Mouse (Mus musculus): Measurements from ENCODE around the gene Aox3. TPM values are rescaled to one million over a fixed set of nuclear protein-coding genes. Genes with fewer than 3 reads are reported as not detected.

Gene Aox3
- total RNA-seq, 2 experiments from 2014 or later: 0.14 to 0.26 TPM

DNA sequence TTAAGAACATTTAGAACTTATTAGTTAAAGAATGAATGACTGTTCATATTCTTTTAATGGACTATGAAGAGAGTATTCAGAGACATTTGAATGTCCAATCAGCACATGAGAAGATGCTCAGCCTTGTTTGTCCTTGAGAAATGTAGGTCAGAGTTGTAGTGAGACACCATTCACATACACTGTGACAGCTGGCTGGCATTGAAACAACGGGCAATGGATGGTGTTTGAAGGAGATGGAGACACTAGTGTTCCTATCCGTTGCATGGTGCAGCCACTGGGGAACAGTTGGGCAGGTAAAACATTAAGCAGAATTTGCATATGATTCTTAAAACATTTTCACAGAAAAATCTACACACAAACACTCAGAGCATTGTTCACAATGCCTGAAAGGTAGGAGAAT is 5.9 kb upstream of the Aox3 start:
- DNase-seq: no peak

DNA sequence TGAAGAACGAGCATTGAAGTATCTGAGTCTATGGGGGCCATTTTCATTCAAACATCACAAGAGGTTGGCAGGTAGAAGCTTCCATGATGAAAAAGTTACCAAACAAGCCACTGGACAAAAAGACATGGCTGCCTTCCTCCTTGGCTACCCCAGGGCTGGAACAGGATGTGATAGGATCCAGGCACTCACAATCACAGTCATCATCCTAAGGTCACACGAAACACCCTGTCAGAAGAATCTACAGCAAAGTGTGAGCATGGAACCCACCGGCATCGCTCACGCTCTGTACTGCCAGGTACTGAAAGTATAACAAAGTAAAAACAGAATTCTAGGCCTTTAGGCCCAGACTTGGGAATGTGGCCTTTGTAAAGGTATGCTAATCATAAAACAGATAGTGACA is 2.7 kb upstream of the Aox3 start:
- DNase-seq: no peak

DNA sequence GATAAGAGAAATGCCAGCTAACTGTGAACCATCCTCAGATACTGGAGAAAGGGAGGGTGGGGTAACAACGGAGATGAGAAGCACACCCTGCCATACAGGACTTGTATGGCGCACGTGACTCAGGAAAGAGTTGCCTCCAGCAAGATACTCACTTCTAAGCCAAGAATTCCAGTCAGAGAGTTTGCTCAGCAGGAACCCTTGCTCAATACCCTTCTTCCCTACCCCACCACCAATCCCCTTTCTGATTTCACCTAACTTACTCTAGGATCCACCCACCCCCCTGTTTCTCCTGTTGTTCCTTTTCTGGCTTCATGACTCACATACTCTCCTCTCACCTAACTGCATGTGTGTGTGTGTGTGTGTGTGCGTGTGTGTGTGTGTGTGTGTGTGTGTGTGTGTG is 1.6 kb upstream of the Aox3 start:
- no peak for DNase-seq

DNA sequence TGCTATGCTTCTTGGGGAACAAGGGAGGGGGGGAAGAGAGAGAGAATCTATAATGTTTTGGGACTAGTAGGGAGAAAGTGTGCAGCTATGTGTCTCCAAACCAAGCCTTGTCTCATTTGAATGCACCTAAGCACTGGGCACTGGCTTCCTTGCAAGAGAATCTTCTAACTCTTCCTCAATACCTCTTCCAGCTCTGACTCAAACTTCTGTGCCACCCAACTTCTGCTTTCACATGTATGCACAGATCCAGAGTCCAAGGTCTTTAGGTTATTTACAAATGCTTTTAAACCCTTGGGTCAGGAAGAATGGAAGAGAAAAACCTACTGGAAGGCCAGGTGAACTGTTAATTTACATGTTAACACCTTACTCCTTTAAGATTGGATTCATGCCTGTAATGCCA is 511 bp downstream of the Aox3 start:
- DNase-seq: no peak

DNA sequence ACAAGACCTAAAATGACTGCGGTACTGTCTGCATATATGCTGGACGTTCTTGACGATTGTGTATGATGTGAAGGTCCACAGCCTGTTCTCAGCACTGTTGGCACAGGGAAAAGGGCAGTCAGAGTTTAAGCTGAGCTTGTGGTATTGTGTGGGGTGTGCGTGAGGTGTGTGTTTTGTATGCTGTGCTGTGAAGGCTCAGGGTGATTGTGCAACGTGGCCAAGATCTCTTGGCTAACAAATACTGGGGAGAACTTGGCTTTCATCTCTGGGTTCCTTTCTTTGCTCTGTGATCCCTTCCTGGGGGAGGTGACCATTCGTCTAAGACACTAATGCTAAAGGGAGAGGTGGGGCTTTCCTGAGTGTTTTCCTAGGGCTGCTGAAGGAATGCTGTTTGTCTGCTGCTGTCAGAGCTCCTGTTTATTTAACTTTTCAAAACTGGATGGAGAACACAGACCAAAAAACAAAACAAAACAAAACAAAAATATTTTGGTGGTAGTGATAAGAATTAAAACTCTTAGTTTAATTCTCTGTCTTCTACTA is 1.2 kb downstream of the Aox3 start:
- DNase-seq: no peak

DNA sequence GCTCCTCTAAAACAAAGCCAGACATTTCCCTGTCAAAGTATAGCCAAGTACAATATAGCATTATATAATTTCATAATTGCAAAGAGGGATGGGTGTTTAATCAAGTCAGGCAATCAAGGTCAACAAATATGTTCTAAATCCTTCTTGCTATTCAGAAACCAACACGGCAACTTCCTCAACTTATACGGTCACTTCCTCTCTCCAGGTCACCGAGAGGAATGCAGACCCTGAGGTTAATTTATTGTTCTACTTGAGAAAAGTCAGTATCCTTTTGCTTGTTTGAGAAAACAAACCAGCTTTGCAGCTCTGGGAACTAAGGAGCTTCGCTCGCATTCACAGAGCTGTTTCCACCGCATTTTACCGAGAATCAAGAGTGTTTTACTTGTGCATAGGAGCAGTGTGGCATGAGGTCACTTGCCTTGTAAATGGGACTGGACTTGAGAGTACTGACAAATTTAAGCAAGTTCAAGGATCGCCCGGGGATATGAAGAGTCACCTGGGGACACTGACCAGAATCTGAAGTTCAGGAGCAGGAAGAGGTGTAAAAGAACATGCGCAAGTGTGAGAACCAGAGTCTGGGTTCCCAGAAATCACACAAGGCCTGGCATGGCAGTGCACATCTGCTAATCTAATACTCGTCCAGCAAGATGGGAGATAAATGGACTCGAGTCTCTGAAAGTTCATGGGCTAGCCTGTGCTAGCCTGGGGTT is 1.9 kb downstream of the Aox3 start:
- no peak for DNase-seq

DNA sequence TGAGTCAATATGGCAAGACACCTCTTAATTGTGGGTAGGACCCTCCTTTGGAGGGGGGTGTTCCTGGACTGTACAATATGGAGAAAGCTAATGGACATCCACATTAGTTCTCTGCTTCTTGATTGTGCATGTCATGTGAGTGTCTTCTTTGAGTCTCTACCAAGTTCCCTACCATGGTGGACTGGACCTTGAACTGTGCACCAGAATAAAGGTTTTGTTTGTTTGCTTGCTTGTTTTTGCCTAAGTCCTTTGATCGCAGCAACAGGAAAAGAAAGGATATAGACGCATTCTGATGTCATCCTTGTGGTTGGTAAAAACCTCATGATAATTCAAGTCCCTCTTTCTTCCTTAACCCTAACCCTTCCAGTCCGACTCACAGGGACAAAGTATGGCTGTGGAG is 5.3 kb downstream of the Aox3 start:
- no peak for DNase-seq

DNA sequence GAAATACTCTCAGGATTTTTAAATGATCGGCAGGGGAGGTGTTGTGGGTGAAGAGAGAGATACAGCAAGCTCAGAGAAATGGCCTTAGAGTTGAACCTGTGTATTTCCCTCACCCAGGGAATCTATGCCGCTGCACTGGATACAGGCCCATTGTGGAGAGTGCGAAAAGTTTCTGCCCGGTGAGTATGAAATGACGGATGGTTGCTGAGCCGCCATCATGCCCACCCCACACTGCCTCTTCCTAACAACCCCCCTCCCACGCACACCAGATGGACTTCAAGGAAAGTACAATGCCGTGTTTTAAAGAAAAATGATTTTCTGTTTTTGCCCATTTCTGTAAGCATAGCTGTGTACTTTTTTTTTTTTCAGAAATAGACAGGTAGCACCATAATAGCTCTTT is 12.0 kb downstream of the Aox3 start:
- DNase-seq: no peak

DNA sequence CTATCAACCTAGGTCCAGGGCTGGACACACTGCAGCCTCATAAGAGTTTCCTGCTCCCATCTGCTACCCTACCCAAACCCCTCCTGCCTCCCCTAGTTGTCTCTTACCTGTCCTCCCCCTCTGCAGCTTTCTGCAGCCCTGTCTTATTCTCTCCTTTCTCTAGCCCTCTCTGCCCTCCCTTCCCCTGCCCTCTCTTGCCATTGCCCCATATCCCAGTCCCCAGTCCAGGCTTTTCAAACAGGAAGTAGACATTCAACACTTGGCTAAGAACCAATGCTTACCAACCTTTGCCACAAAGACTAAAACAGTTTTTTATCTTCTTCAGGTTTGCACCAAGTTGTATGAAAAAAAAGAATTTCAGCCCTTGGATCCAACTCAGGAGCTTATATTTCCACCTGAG is 25.0 kb downstream of the Aox3 start:
- DNase-seq: no peak

DNA sequence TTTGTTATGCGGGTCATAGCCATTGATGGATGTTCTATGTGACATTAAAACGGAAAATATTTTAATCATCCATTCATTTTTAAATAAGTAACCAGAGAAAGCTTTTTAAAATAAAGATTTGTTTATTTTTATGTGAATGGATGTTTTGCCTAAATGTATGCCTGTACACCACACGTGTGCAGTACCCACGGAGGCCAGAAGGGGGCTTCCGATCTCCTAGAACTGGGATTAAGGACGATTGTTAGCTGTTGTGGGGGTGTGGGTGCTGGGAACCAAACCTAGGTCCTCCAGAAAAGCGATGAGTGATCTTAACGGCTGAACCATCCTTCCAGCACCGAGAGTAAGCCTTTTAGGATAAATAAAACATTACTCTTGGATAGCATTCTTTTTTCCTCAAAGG is 26.1 kb downstream of the Aox3 start:
- no peak for DNase-seq

DNA sequence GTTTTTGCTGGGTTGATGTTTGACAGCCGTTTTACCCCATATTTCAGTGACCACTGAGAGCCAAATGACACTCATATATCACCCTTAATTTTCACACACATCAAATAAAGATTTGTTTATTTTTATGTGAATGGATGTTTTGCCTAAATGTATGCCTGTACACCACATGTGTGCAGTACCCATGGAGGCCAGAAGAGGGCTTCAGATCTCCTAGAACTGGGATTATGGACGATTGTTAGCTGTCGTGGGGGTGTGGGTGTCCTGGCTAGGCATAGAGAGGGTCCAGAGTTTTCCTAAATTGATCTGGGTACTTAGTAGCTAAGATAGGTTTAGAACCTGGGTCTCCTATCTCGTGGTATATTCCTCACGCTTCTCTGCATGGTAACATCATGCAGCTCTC is 27.7 kb downstream of the Aox3 start:
- DNase-seq: no peak

DNA sequence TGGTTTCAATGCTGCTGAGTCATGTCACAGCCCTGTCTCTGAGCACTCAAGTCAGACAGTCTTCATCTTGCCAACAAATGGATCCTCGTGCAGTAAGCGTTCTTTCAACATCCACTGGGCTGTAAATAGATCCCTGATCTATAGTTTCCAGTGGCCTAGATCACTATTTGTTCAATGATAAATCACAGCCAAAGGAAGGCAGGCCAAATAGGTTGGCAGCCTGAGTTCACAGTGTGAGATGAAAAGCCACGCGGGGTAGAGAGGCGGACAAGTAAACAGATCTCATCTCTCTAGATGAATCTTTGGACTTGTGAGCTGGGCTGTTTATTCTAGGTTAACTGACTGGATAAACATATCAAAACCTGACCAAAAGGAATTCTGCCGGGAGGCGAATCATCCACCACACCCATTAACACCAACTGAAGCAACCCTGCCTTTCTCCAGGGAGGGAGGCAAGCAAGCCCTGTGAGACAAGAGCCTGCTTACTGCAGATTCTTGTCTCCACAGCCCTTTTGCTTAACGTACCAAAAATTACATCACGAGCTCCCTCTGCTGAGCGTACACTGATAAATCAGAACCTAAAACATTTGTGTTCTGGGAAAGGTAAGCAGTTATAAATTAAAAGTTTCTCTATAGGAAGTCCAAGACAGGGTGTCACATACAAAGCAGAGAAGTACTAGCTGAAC is 31.6 kb downstream of the Aox3 start:
- peak; percentile 14 for DNase-seq

DNA sequence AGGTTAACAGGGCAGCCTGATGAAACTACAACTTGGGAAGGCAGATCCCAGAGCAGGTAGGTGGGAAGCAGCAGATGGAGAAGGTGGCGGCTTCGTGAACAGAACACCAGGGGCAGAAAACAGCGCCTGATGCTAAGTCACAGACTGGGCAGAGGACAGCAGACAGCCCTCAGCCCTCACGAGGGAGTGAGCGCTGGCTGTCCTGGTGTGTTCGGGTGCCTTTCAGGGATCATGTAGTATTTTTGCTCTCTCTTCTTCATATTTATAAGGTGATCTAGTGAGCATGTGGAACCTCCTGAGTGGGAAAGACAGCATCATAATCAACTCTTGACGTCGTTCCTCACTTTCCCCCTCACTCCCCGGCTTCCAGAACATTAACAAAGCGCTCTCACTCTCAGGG is 33.1 kb downstream of the Aox3 start:
- DNase-seq: no peak

DNA sequence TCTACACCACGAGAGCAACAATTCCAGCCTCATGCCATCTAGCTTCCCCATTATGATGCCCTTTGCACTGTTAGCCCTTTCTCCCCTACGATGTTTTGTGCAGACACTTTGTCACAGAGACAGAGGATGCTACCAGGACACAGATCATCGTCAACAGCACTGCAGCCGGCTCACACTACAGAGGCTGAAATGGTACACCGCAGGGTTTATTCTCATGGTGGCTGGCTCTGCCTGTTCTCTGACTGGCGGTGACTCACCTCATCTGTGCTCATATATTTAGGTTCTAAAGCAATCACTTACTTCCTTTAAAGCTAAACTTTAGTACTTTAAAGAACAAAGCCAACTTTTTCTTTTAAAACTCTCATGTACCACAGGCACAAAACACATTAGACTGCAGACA is 34.8 kb downstream of the Aox3 start:
- DNase-seq: no peak

DNA sequence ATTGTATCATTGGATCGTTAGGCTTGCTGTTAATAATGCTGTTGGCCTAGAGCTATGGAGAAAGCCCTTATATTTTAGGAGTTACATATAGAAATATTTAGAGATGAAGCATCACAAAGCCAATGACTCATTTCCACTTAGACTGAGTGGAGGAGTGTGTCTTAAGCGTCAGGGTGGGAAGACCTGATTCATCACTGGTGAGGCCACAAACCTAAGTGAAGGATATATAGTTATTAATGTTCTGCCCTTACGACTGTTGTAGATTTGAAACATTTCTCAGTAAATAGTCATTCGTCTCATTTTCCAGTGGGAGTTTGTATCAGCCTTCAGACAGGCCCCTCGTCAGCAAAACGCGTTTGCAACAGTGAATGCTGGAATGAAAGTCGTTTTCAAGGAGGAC is 39.3 kb downstream of the Aox3 start:
- DNase-seq: no peak

DNA sequence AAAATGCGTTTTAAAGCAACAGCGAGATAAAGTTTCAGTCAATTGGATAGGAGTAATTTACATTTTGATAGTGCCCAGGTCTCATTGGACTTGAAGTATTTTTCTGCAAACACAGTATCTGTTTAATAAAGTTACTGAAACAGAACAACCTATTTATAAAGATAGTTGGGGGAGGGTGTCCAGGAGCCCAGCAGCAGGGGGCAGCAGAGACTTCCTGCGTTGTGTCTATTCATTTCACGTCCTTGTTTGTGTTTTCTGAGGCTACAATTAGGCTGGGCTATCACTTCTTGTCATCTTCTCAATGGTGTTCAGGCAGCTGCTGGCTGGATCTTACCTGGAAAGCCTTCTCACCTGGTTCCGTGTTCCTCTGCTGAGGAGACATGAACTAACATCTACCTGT is 43.8 kb downstream of the Aox3 start:
- DNase-seq: peak; percentile 71

DNA sequence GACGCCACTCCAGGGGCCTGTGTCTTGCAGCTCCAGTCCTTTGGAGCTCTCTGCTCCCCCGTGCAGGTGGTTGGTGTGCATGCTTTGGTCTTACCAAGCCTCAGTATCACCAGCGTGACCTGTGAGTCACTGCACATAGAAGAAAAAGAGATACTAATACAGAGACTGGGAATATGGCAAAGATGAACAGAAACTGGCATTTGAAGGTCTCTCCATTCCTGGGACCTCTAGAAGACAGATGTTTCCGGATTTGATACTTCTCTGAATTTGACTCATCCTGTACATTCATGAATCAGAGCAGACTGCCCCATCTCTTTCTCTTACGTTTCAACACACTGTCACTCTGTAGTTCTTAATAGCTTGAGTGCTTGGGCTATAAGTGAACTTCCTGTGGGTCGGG is 57.0 kb downstream of the Aox3 start:
- DNase-seq: no peak

DNA sequence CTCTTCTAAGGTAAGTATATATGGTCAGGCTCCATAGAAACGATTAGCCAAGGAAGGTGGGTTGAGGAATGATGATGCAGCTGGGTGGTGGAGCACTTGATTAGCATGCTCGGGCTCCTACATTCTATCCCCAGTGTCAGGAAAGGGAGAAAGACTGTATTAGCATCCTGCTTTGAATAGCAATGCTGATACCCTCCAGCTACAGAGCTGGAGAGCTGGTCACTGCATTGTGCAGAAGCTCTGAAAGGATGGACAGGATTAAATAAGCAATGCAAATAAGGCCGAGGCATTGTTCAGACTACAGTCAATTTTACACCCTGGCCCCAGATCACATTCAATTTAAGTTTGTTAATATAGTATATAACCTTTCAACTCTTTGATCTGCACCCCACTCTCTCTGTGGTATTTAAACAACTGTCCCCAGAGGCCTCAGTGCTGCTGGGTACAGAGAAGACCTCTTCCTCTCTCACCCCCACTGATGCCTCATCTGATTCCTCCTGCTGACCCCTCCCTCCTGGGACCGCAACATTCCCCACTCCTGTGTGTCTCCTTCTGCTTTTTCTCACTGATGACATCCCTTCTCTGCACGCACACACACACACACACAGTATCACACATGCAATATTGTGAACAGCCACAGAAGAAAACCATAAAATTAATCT is 75.7 kb downstream of the Aox3 start:
- DNase-seq: no peak

DNA sequence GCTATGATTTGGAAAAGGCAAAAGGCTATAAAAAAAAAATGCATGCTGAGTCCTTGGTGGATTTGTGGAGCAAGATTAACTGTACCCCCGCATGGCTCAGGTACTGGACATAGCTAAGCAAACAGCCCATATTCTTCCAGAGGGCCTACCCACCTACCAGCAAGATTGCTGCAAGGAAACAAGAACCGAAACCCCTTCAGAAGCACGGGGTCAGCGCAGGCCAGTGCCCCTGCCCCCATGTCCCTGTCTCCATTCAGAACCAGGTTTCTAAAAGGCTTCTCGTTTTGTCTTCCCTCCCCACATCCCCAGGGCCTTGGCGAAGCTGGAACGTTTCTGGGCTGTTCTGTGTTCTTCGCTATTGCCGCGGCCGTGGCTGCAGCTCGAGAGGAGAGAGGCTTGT is 81.4 kb downstream of the Aox3 start:
- no peak for DNase-seq

DNA sequence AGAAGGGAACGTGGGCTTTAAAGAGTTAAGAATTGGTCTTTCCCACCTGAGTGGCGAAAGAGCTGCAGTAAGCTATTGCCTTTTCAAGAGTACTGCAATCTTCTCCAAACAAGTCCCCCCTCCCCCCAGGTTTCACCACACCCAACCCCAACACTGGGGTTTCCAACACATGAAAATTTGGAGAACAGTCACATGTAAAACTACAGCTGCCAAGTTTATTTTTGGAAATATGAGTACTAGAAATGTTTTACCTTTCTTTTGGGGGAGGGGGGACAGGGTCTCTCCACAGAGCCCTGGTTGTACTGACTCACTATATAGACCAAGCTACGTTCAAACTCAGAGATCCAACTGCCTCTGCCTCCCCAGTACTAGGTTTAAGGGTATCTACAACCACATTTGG is 82.1 kb downstream of the Aox3 start:
- no peak for DNase-seq

DNA sequence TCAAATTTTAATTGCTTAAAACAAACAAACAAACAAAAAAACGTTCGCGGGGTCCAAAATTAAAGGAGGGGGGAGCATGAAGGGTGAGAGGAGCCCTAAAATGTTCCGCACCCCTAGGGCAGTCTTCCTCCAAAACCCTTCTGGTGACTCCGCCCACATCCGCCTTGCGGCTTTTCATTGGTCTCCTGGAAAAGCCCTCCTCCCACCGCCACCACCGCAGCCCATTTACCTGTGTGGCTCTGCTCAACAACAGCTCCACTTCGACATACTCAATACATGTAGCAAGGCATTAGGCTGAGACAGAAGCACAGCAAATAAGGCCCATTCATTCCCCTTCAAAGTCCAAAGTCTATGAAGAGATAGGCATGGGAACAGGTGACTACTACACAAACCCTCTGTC is 82.6 kb downstream of the Aox3 start:
- no peak for DNase-seq

DNA sequence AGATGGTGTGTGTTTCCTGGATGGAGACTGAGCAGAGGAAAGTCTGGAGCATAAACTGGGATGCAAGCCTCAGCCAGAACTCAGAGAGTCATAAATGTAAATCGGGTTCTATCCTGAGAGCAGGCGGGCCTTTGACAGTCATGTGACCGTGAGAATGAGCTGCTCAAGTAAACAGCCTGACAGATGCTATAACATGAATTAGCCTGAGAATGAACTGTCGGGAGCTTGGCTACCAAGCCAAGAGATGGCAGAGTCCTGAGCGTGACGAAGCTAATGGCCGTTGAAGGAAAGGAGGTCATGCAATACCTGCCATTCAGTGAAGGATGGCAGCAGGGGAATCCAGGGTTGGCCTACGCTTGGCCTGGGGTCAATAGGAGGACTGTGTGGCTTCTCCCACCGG is 84.1 kb downstream of the Aox3 start:
- no peak for DNase-seq

DNA sequence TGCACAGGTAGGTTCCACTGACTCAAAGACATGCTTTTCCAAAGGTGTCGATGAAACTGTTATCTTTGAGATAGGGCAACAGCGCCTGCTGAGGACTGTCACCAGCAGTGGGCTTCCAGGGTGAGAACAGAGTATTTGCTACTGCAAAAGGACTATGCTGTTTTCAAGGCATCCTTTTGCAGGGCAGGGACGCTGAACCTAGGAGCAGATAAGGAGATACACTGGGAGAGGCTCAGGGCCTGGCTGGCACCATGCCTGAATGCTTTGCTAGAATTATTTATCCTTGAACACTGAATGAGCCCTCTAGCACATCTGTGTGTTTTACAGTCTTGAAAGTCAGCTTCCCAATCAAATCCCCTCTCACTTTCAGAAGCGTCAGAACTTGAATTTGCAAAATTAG is 85.5 kb downstream of the Aox3 start:
- DNase-seq: no peak

DNA sequence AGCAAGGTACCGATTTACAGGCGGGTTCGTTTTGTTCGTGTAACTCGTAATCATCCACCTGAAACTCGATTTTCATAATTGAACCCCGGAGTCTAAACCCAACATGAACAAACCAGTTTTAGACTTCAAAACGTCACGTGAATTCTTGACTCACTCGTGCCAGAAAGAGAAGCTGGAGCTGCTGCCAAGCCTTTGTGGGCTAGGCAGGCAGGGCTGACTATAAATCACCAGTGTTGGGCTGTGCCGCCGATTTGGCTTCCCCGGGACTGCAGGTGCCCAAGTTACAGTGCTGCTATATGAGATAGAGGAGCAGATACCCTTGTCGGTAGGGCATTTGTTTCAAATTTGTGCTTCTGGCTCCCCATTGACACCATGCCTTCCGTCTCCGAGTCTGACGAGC is 97.3 kb downstream of the Aox3 start, which contains the start of gene Aox4:
Aox4 (plus strand) TSS at position 195 of the 400 bp plus-strand sequence.
- no peak for DNase-seq

Measured in heart, postnatal 4 days (tissue).